Mouse (Mus musculus) gonadal fat pad, adult 2 months (tissue): ENCODE measurements around the gene Rdh8. TPM values are rescaled to one million over a fixed set of nuclear protein-coding genes. Genes with fewer than 3 reads are reported as not detected.
A peak's percentile ranks its signal among the peaks of the same experiment; 100 is the strongest.
"Not testable (repeated sequence)": the region's sequence is repeated elsewhere in the genome, so short reads cannot be mapped to it uniquely, and the experiment has no call there.

Experiments
- DNase-seq: peaks from one replicate; pipeline ENCODE4 v3.0.0-alpha.2; 2012; ENCODE audit warnings: low read depth
- polyA plus RNA-seq: library from polyadenylated mRNA; depleted of rRNA; stranded (reverse); fragments of >200 nt; gene quantifications from 2 replicates; pipeline ENCODE4 v1.2.3, GENCODE M21; 2012; rRNA removed

Gene Rdh8
- polyA plus RNA-seq = not detected in 2 replicates

DNA sequence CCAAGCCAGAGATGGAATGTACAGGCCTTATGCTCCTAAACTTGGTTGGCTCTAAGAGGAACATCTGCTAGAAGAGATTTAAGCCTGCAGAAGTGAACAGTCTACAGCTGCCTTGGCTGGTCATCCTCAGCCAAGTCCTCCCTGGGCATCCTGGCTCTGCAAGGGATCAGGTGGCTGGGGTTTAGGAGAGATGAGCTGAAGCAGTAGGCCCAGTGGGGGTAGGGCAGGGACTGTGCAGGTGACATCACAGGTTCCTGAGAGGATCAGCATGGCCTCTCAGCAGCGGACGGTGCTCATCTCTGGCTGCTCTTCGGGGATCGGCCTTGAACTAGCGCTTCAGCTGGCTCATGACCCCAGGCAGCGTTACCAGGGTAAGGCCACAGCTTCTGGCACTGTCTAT, at the start of gene Rdh8:
Gene Rdh8, plus strand, starts transcription at position 268 of the 400 bp plus-strand sequence.
- DNase-seq = no peak

GRCm38 (mm10) chr9:20781286-20781685, 37.0 kb upstream of the Rdh8 start:
- no peak for DNase-seq

- no peak for DNase-seq
These were observed 33.2 kb upstream of the Rdh8 start for GRCm38 (mm10) chr9:20785055-20785454.

DNA sequence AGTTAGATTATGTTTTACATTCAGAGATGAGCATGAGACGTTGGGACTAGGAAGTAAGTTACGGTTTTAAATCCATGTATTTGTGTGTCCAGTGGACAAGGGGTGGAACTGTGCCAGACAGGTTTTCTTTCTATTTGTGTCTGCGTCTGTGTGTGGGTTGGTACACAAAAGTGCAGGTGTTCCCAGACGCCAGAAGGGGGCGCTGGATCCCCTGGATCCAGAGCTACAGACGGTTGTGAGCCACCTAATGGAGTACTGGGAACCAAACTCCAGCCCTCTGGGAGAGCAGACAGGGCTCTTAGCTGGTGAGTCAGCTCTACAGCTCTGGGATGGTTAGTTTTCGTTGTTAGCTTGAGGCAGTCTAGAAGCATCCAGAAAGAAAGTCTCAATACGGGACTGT, 30.3 kb upstream of the Rdh8 start:
- DNase-seq = no peak

GRCm38 (mm10) chr9:20789651-20790050, 28.7 kb upstream of the Rdh8 start:
- no peak for DNase-seq

GRCm38 (mm10) chr9:20790345-20790744, 28.0 kb upstream of the Rdh8 start:
- DNase-seq = no peak

- DNase-seq = no peak
These were observed 24.0 kb upstream of the Rdh8 start for GRCm38 (mm10) chr9:20794108-20794806.

GRCm38 (mm10) chr9:20804266-20805158, 13.8 kb upstream of the Rdh8 start:
- DNase-seq = no peak

- DNase-seq = no peak
These were observed 13.2 kb upstream of the Rdh8 start for GRCm38 (mm10) chr9:20805159-20805495.

GRCm38 (mm10) chr9:20805706-20806105, 12.6 kb upstream of the Rdh8 start:
- DNase-seq = no peak

- DNase-seq = no peak
These were observed 8.0 kb upstream of the Rdh8 start for GRCm38 (mm10) chr9:20810271-20810670.

GRCm38 (mm10) chr9:20810773-20811172, 7.5 kb upstream of the Rdh8 start:
- DNase-seq = no peak

DNA sequence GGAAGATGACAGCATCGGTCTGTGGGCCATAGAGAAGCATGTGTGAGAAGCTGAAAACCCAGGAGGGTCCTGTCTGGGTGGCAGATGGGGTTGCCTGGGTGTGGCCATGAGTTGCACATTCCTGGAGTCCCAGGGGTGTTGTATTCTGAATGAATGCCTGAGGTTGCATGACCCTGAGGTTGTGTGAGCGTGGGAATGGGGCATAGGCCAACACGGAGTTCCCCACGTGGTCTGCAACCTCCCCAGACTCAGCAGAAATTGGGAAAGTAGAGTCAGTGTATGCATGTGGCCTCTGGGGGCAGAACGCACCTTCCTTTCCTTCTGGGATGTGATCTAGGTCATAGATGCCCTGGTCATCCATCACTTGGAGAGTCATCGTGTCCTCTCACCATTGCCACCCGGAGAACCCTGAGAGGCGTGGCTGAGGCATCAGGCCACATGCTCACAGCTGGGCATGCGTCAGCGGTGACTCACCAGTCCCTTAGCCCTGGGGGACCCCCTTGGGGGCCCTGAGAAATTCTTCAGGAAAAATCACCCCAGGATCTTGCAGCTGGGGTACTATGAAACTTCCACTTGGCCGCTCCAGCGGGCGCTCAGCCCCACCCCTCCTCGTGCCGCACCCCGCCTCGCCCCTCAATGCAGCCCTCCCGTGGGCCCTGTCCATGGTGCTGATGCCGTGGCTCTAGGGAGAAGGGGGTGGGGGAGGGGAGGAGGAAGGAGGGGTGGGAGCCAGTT, 5.6 kb upstream of the Rdh8 start:
- no peak for DNase-seq

DNA sequence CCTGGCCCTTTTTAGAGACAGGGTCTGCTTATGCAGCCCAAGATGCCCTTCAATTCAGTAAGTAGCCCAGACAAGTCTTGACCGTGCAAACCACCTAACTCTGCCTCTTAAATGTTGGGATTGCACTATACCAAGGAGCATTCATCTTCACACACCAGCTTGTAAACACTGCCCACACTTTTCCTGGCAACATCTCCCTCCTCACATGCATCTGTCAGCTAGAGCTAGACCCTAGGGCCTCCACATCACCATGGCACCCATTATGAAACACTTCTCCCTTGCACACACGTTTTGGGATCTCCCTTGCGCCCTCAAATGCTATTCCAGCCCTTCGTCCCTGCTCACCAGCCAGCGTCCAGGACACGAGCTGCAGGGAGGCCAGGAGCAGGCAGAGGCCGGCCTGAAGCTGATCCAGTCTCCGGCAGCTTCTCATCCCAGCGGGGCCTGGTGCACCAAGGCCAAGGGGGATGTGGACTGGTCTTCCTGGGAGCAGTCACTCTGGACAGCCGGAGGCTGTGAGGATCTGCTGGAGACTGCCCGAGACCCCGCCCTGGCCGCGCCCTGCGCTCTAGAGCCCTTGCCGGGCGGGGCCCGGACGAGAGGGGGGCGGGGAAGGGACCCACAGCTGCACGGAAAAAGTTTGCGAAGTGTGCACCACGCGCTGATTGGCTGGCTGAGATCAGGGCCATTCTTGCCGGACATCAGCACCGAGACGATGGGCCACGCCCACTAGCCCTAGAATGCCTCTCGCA, 3.6 kb upstream of the Rdh8 start, which contains the start of gene Col5a3:
Gene Col5a3, minus strand, starts transcription at position 547 of the 752 bp plus-strand sequence.
- DNase-seq = no peak

DNA sequence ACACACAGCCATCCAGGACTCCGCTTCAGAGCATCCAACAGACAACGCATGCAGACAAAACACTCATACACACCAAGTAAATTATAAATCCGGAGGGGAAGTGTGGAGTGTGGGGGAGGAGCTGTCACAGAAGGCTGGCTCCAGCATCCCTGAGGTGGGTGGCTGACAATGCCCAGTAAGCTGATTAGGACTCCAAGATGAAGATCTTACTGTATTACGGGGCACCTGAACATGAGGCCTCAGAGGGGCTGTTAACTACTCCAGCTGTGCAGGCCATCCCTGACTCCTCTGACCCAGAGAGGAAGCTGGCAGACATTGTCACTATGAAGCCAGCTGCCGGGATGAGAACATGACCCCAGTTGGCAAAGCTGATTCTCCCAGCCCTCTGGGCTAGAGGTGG, 1.7 kb downstream of the Rdh8 start:
- no peak for DNase-seq

DNA sequence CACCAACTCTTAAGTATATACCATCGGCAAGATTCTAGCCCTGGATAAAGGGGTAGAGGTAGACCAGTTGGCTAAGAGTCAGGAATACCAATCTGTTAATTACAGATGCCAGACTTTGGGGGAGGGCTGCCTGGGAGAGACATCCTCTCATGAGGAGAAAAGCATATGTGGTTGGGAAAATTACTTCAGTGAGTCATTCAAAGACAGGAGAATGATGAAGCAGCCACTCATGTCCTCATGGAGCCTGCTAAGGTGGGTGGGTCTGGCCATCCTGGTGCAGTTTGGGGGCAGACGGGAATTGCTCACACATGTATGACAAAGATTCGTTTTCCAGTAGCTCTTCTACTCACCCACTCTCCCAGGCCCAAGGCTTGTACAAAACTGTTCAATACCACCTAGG, 4.5 kb downstream of the Rdh8 start:
- DNase-seq = no peak

DNA sequence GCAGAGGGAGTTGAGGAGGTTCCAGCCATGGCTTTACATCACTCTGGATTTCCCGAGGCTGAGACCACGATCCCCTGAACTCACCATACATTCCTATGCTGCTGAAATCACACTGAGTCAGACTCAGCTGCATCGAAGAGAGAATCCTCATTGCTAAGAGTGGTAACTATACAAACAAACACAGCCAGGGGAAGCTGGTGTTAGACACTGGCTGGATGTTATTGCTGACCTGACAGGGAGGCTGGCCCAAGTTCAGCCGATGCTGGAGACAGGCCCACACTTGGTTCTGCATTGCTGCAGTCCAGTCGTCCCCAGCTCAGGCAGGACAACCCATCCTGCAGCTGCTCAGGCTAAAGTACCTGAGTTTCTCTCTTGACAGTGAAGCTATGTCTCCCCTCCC, 7.5 kb downstream of the Rdh8 start:
- no peak for DNase-seq

DNA sequence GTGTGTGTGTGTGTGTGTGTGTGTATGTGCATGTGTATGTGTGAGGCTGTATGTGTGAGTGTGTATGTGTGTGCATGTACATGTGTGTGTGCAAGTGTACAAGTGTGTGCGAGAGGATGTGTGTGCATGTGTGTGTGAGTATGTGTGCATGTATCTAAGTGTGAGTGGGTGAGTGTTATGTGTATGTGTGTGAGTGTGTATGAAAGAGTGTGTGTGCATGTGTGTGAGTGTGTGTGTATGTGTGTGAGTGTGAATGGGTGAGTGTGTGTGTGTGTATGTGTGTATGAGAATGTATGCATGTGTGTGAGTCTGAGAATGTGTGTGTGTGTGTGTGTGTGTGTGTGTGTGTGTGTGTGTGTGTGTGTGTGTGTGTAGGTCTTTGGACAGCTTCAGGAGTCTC, 9.8 kb downstream of the Rdh8 start:
- DNase-seq = no peak

- peak; percentile 17 for DNase-seq
These were observed 12.8 kb downstream of the Rdh8 start for GRCm38 (mm10) chr9:20830901-20831643.

- DNase-seq = no peak
These were observed 16.6 kb downstream of the Rdh8 start for GRCm38 (mm10) chr9:20834881-20835280.

- not testable (repeated sequence) for DNase-seq
These were observed 17.2 kb downstream of the Rdh8 start for GRCm38 (mm10) chr9:20835431-20835954.
